Mouse (Mus musculus) hindbrain, embryonic 11.5 days (tissue): ENCODE measurements around the gene Atxn7. TPM values are rescaled to one million over a fixed set of nuclear protein-coding genes. Genes with fewer than 3 reads are reported as not detected.

ENCODE experiments used
- ATAC-seq: fragments of 200-750 bp; cut with Nextera tagmentation; 2 replicates; pipeline ENCODE4 v1.8.0; 2017; ENCODE audit warnings: mild to moderate bottlenecking, moderate TSS enrichment, moderate library complexity; ENCODE audit not compliant: low FRiP score
- DNase-seq: peaks from one replicate; pipeline ENCODE4 v3.0.0-alpha.2; 2015; ENCODE audit warnings: low spot score
- H3K27ac ChIP-seq: fragments of 300-500 bp; sonication (generic); 2 replicates; pipeline ENCODE4 v1.5.1; 2014; ENCODE audit warnings: mild to moderate bottlenecking, low read depth, low read length
- H3K27me3 ChIP-seq: fragments of 300-500 bp; sonication (generic); 2 replicates; pipeline ENCODE4 v1.6.1; 2014; ENCODE audit warnings: mild to moderate bottlenecking, low read length, moderate library complexity, mixed read lengths; ENCODE audit not compliant: control insufficient read depth, insufficient read depth
- H3K36me3 ChIP-seq: fragments of 300-500 bp; sonication (generic); 2 replicates; pipeline ENCODE4 v1.6.1; 2014; ENCODE audit warnings: mild to moderate bottlenecking, low read length, moderate library complexity, mixed read lengths; ENCODE audit not compliant: control insufficient read depth, insufficient read depth
- H3K4me1 ChIP-seq: fragments of 300-500 bp; sonication (generic); replicated peaks from 2 replicates; pipeline ENCODE4 v1.6.1; 2014; ENCODE audit warnings: low read length, mixed read lengths; ENCODE audit not compliant: control insufficient read depth, insufficient read depth
- H3K4me2 ChIP-seq: fragments of 300-500 bp; sonication (generic); replicated peaks from 2 replicates; pipeline ENCODE4 v1.6.1; 2014; ENCODE audit warnings: mild to moderate bottlenecking, low read depth, low read length
- H3K4me3 ChIP-seq: fragments of 300-500 bp; sonication (generic); 2 replicates; pipeline ENCODE4 v1.5.1; 2014; ENCODE audit warnings: low read depth, low read length
- H3K9ac ChIP-seq: fragments of 300-500 bp; sonication (generic); 2 replicates; pipeline ENCODE4 v1.6.1; 2014; ENCODE audit warnings: low read depth, low read length
- H3K9me3 ChIP-seq: fragments of 300-500 bp; sonication (generic); 2 replicates; pipeline ENCODE4 v1.6.1; 2016; ENCODE audit warnings: low read length; ENCODE audit not compliant: control insufficient read depth
- WGBS: fragments of 180-500 bp; shearing (Covaris S2); extraction: QIAGEN DNeasy Blood & Tissue Kit; methylation state at CpG from one replicate; pipeline ENCODE4 v1.1.7; 2014; 5-methylcytosine and 5-hydroxymethylcytosine counted together
- polyA plus RNA-seq: library from polyadenylated mRNA; unstranded; fragments of >200 nt; fragmentation: Nextera tagmentation; extraction: Ambion mirVana; gene quantifications from 2 replicates; pipeline ENCODE4 v1.2.1, GENCODE M21; 2014

Atxn7 gene
- polyA plus RNA-seq, 1 experiment from 2014 or later, result 6.3 TPM

GRCm38 (mm10) chr14:14086711-14087263 lies 125.5 kb downstream of the Atxn7 start:
- no peak overlapping the region for H3K4me3 ChIP-seq
- DNase-seq (no peak), ATAC-seq (no peak)
- H3K4me1 ChIP-seq, result no peaks in the 10 kb centered on the region
- H3K9me3 ChIP-seq, result no peaks in the 10 kb centered on the region
- WGBS, result 90% methylated on average over 4 of the region's 4 CpGs
- H3K4me2 ChIP-seq, result no peak overlapping the region
- no peaks in the 10 kb centered on the region for H3K36me3 ChIP-seq
- H3K9ac ChIP-seq, result no peak overlapping the region
- no peaks in the 10 kb centered on the region for H3K27me3 ChIP-seq
- H3K27ac ChIP-seq, result no peak overlapping the region

- H3K4me2 ChIP-seq, result no peak overlapping the region
- H3K9me3 ChIP-seq, result no peaks in the 10 kb centered on the region
- H3K4me1 ChIP-seq, result no peaks in the 10 kb centered on the region
- no peak overlapping the region for H3K27ac ChIP-seq
- DNase-seq (no peak), ATAC-seq (no peak)
- 88% methylated on average over 6 of the region's 6 CpGs for whole genome bisulfite sequencing
- H3K36me3 ChIP-seq, result no peaks in the 10 kb centered on the region
- no peak overlapping the region for H3K9ac ChIP-seq
- no peak overlapping the region for H3K4me3 ChIP-seq
- H3K27me3 ChIP-seq, result no peaks in the 10 kb centered on the region
These were observed 126.1 kb downstream of the Atxn7 start for GRCm38 (mm10) chr14:14087348-14087747.

GRCm38 (mm10) chr14:14088016-14088791 lies 127.0 kb downstream of the Atxn7 start:
- ATAC-seq (no peak), DNase-seq (no peak)
- Histone ChIP-seq H3K9me3 (no peaks in the 10 kb centered on the region), H3K4me1 (no peaks in the 10 kb centered on the region), H3K27me3 (no peaks in the 10 kb centered on the region), H3K4me3 (no peak overlapping the region), H3K9ac (no peak overlapping the region), H3K4me2 (no peak overlapping the region), H3K36me3 (no peaks in the 10 kb centered on the region), H3K27ac (no peak overlapping the region)
- WGBS, result 92% methylated on average over 9 of the region's 9 CpGs

GRCm38 (mm10) chr14:14090571-14090970 lies 129.3 kb downstream of the Atxn7 start:
- H3K4me3 ChIP-seq, result no peak overlapping the region
- H3K9me3 ChIP-seq, result no peaks in the 10 kb centered on the region
- H3K4me2 ChIP-seq, result no peak overlapping the region
- no peak overlapping the region for H3K27ac ChIP-seq
- DNase-seq (no peak), ATAC-seq (no peak)
- no peaks in the 10 kb centered on the region for H3K36me3 ChIP-seq
- no peak overlapping the region for H3K9ac ChIP-seq
- no peaks in the 10 kb centered on the region for H3K27me3 ChIP-seq
- 97% methylated on average over 6 of the region's 6 CpGs for WGBS
- no peaks in the 10 kb centered on the region for H3K4me1 ChIP-seq

- Histone ChIP-seq H3K9me3 (no peaks in the 10 kb centered on the region), H3K4me1 (no peaks in the 10 kb centered on the region), H3K9ac (no peak overlapping the region), H3K27me3 (no peaks in the 10 kb centered on the region), H3K4me2 (no peak overlapping the region), H3K4me3 (no peak overlapping the region), H3K36me3 (0 out of 2 replicates have a peak, but pooled peaks cover 5% of the 10 kb centered on the region), H3K27ac (no peak overlapping the region)
- DNase-seq, result peak; percentile 96
- ATAC-seq, result peak; percentile 84
- WGBS, result 29% methylated on average over 10 of the region's 10 CpGs
These were observed 137.2 kb downstream of the Atxn7 start for GRCm38 (mm10) chr14:14098330-14098980.

GRCm38 (mm10) chr14:14100773-14101280 lies 139.6 kb downstream of the Atxn7 start:
- Histone ChIP-seq H3K36me3 (0 out of 2 replicates have a peak, but pooled peaks cover 5% of the 10 kb centered on the region), H3K27ac (no peak overlapping the region)
- WGBS, result 96% methylated on average over 8 of the region's 8 CpGs

GRCm38 (mm10) chr14:14101296-14101695 lies 140.1 kb downstream of the Atxn7 start:
- no peak overlapping the region for H3K9ac ChIP-seq
- no peaks in the 10 kb centered on the region for H3K9me3 ChIP-seq
- 93% methylated on average over 9 of the region's 9 CpGs for WGBS
- no peak for DNase-seq
- H3K27ac ChIP-seq, result no peak overlapping the region
- no peak for ATAC-seq
- no peaks in the 10 kb centered on the region for H3K27me3 ChIP-seq
- H3K4me1 ChIP-seq, result no peaks in the 10 kb centered on the region
- 0 out of 2 replicates have a peak, but pooled peaks cover 5% of the 10 kb centered on the region for H3K36me3 ChIP-seq
- no peak overlapping the region for H3K4me2 ChIP-seq
- no peak overlapping the region for H3K4me3 ChIP-seq

More at GRCm38 (mm10) chr14:14100773-14101280, 139.6 kb downstream of the Atxn7 start:
- Histone ChIP-seq H3K4me2 (no peak overlapping the region), H3K27me3 (no peaks in the 10 kb centered on the region), H3K4me1 (no peaks in the 10 kb centered on the region), H3K4me3 (no peak overlapping the region), H3K9ac (no peak overlapping the region), H3K9me3 (no peaks in the 10 kb centered on the region)
- ATAC-seq (no peak), DNase-seq (no peak)

- DNase-seq (no peak), ATAC-seq (no peak)
- Histone ChIP-seq H3K27ac (no peak overlapping the region), H3K9ac (no peak overlapping the region), H3K4me3 (no peak overlapping the region), H3K4me1 (no peaks in the 10 kb centered on the region), H3K36me3 (0 out of 2 replicates have a peak, but pooled peaks cover 5% of the 10 kb centered on the region), H3K4me2 (no peak overlapping the region), H3K9me3 (no peaks in the 10 kb centered on the region), H3K27me3 (no peaks in the 10 kb centered on the region)
- 82% methylated on average over 13 of the region's 13 CpGs for WGBS
These were observed 143.1 kb downstream of the Atxn7 start for GRCm38 (mm10) chr14:14104213-14104929.
